Mouse (Mus musculus) C2C12 (cell line): ENCODE results near the gene Tmsb10. TPM values are rescaled to one million over a fixed set of nuclear protein-coding genes. Genes with fewer than 3 reads are reported as not detected.

Source experiments
- H3K27me3 ChIP-seq: one replicate; pipeline ENCODE4 v1.6.1; 2011; ENCODE audit not compliant: control insufficient read depth, insufficient read depth, insufficient read length
- H3K36me3 ChIP-seq: one replicate; pipeline ENCODE4 v1.6.1; 2011; ENCODE audit not compliant: control insufficient read depth, insufficient read depth
- H3K4me3 ChIP-seq: one replicate; pipeline ENCODE4 v1.5.1; 2011; ENCODE audit warnings: mild to moderate bottlenecking, control low read depth; ENCODE audit not compliant: poor library complexity, insufficient read depth, severe bottlenecking
- H3K79me2 ChIP-seq: one replicate; pipeline ENCODE4 v1.6.1; 2011; ENCODE audit not compliant: control insufficient read depth, insufficient read depth
- H3K79me3 ChIP-seq: one replicate; pipeline ENCODE4 v1.6.1; 2011; ENCODE audit warnings: low read depth, control low read depth
- H3ac ChIP-seq: one replicate; pipeline ENCODE3; 2011; ENCODE audit warnings: low read depth; ENCODE audit not compliant: control insufficient read depth, insufficient read length
- CEBPB ChIP-seq: IDR thresholded peaks from one replicate; pipeline ENCODE4 v1.6.1; 2011; ENCODE audit warnings: low read depth, mild to moderate bottlenecking, control low read depth, moderate library complexity
- CTCF ChIP-seq: IDR thresholded peaks from one replicate; pipeline ENCODE4 v1.5.1; 2011; ENCODE audit not compliant: control insufficient read depth, insufficient read depth, insufficient read length
- FOSL1 ChIP-seq: IDR thresholded peaks from one replicate; pipeline ENCODE4 v1.8.0; 2011; ENCODE audit warnings: mild to moderate bottlenecking, low read length; ENCODE audit not compliant: poor library complexity, insufficient read depth, severe bottlenecking
- MAX ChIP-seq: IDR thresholded peaks from one replicate; pipeline ENCODE4 v1.6.1; 2011; ENCODE audit warnings: mild to moderate bottlenecking, control low read depth
- MYOD1 ChIP-seq: IDR thresholded peaks from one replicate; pipeline ENCODE4 v1.6.1; 2011; ENCODE audit warnings: low read depth; ENCODE audit not compliant: control insufficient read depth, insufficient read length
- MYOG ChIP-seq: IDR thresholded peaks from one replicate; pipeline ENCODE4 v1.6.1; 2011; ENCODE audit not compliant: control insufficient read depth, insufficient read length; ENCODE audit errors: extremely low read depth
- USF1 ChIP-seq: IDR thresholded peaks from one replicate; pipeline ENCODE4 v1.6.1; 2011; ENCODE audit warnings: low read depth, mild to moderate bottlenecking, control low read depth, moderate library complexity
- long read RNA-seq, 2 experiments: library from polyadenylated mRNA; unstranded; transcript quantifications; one replicate each; pipeline ENCODE4 v2.0.0; 2019 to 2020
- polyA plus RNA-seq: library from polyadenylated mRNA; unstranded; fragments of >200 nt; fragmentation: generic; extraction: Trizol; gene quantifications from one replicate; pipeline ENCODE4 v1.2.1, GENCODE M21; 2012; ENCODE audit warnings: missing spikeins

The Tmsb10 gene
- 3,526 TPM for polyA plus RNA-seq
- long read RNA-seq, experiment 1, transcript Tmsb10-204 (2 exons, 433 nt) = minor isoform, 5 of 3,420 reads
- long read RNA-seq, experiment 1, transcript Tmsb10-202 (2 exons, 690 nt) = minor isoform, 169 of 3,420 reads
- long read RNA-seq, experiment 1, transcript Tmsb10-203 (3 exons, 570 nt) = major isoform, 3,194 of 3,420 reads
- long read RNA-seq, experiment 1, partial matches to known transcripts = 13 of 3,420 reads
- long read RNA-seq, experiment 1, other reads (novel, unspliced or antisense) = 39 of 3,420 reads
- long read RNA-seq, experiment 2, transcript Tmsb10-202 (2 exons, 690 nt) = minor isoform, 15 of 1,807 reads
- long read RNA-seq, experiment 2, transcript Tmsb10-203 (3 exons, 570 nt) = major isoform, 1,780 of 1,807 reads
- long read RNA-seq, experiment 2, partial matches to known transcripts = 0 of 1,807 reads
- long read RNA-seq, experiment 2, other reads (novel, unspliced or antisense) = 11 of 1,807 reads

- Histone ChIP-seq H3ac (peak within 1 kb of the TSS; percentile 90), H3K79me2 (peaks cover 25% of the 10 kb centered on the region), H3K36me3 (peaks cover 7% of the 10 kb centered on the region), H3K4me3 (peak within 1 kb of the TSS; percentile 74), H3K79me3 (peaks cover 6% of the 10 kb centered on the region), H3K27me3 (no peaks in the 10 kb centered on the region)
- TF ChIP-seq FOSL1 (no peak), MAX (no peak), CEBPB (no peak), MYOD1 (no peak), CTCF (no peak), MYOG (no peak), USF1 (no peak)
Measured at GRCm38 (mm10) chr6:72958662-72959071, at the start of gene Tmsb10. Gene Tmsb10, minus strand, starts transcription at chr6:72958748.

DNA sequence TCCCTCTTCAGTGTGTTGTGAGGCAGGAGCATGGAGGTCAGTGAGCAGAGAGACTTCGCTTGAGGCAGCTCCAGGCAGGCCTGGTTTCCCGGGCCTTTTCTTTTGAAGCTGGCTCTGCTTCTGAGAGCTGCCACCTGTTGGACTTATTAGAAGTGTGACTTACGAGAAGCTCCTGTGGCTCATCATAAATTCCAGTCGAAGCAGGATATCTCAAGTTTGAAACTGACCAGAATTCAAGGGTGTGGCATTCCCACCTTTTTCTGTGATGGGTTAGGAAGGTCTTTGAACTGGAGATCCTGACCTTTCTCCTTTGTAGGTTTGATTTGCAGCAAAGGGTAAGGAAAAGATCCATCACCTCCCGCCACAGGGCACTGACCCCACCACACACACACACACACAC, 45.1 kb upstream of the Tmsb10 start:
- H3K79me2 ChIP-seq = no peaks in the 10 kb centered on the region
- no peaks in the 10 kb centered on the region for H3K79me3 ChIP-seq
- no peak overlapping the region for H3ac ChIP-seq
- H3K27me3 ChIP-seq = no peaks in the 10 kb centered on the region
- no peak overlapping the region for H3K4me3 ChIP-seq
- no peaks in the 10 kb centered on the region for H3K36me3 ChIP-seq
- TF ChIP-seq CEBPB (no peak), MYOG (no peak), CTCF (no peak), MYOD1 (no peak), FOSL1 (no peak), USF1 (no peak), MAX (no peak)

- Histone ChIP-seq H3K36me3 (no peaks in the 10 kb centered on the region), H3K79me3 (no peaks in the 10 kb centered on the region), H3K4me3 (no peak overlapping the region), H3K27me3 (no peaks in the 10 kb centered on the region), H3ac (no peak overlapping the region), H3K79me2 (no peaks in the 10 kb centered on the region)
- TF ChIP-seq CTCF (no peak), FOSL1 (no peak), USF1 (no peak), CEBPB (no peak), MYOG (no peak)
Measured at GRCm38 (mm10) chr6:73002391-73002790, 43.8 kb upstream of the Tmsb10 start.

- TF ChIP-seq MYOG (no peak), USF1 (no peak), CEBPB (no peak), MAX (no peak), CTCF (no peak), MYOD1 (no peak), FOSL1 (no peak)
- H3K36me3 ChIP-seq = no peaks in the 10 kb centered on the region
Measured at GRCm38 (mm10) chr6:72998809-72999208, 40.3 kb upstream of the Tmsb10 start.

DNA sequence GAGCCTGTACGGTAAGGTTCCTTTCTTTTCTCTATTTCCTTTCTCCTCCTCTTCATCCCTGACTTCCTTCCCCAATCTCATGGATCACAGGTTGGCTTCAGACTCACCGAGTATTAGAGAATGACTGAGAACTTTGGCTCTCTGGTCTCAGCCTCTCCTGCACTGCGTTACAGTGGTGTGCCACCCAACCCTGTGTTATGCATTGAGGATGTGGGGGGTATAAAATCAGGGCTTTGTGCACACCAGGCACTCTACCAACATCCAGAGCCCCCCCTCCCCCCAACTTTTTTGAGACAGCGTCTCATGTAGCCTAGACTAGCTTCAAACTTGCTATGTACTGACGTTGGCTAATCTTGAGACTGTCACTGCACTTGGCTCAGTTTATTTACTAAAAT, 35.1 kb upstream of the Tmsb10 start:
- Histone ChIP-seq H3K4me3 (no peak overlapping the region), H3K36me3 (no peaks in the 10 kb centered on the region), H3K79me2 (no peaks in the 10 kb centered on the region), H3K27me3 (no peaks in the 10 kb centered on the region), H3K79me3 (no peaks in the 10 kb centered on the region), H3ac (no peak overlapping the region)
- TF ChIP-seq FOSL1 = no peak
- TF ChIP-seq MAX = no peak
- no peak for TF ChIP-seq MYOD1
- TF ChIP-seq MYOG = no peak
- no peak for TF ChIP-seq CEBPB
- TF ChIP-seq USF1 = no peak
- TF ChIP-seq CTCF = no peak

More at GRCm38 (mm10) chr6:72998809-72999208, 40.3 kb upstream of the Tmsb10 start:
- H3K4me3 ChIP-seq = no peak overlapping the region
- no peaks in the 10 kb centered on the region for H3K79me3 ChIP-seq
- H3ac ChIP-seq = no peak overlapping the region
- H3K79me2 ChIP-seq = no peaks in the 10 kb centered on the region
- H3K27me3 ChIP-seq = no peaks in the 10 kb centered on the region
